Mouse (Mus musculus) MN1 (cell line): ENCODE measurements around the gene Btbd35f30.
"Not testable (repeated sequence)": the region's sequence is repeated elsewhere in the genome, so short reads cannot be mapped to it uniquely, and the experiment has no call there.

ENCODE experiments used
- DNase-seq: peaks from one replicate; pipeline ENCODE4 v3.0.0-alpha.2; 2016; ENCODE audit warnings: low spot score

The Btbd35f30 gene

DNA sequence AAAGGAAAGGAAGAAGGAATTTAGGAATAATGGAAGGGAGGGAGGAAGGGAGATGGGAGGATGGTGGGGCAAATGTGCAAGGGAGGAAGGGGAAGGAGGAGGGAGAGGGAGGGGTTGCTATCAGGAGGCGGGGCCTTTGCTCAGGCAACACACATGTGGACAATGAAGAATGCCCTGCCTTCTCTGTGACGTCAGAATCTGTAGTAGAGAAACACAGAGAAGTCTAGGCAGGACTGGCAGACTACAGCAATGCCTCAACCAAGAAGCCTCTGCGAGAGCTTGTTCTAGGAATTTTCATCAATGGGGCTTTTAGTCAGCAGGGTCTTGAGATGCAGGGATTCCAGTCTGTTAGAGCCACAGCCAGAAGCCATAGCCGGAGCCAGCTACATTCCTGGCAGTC, at the start of gene Btbd35f30:
Gene Btbd35f30, plus strand, starts transcription at position 301 of the 400 bp plus-strand sequence.
- DNase-seq = not testable (repeated sequence)

DNA sequence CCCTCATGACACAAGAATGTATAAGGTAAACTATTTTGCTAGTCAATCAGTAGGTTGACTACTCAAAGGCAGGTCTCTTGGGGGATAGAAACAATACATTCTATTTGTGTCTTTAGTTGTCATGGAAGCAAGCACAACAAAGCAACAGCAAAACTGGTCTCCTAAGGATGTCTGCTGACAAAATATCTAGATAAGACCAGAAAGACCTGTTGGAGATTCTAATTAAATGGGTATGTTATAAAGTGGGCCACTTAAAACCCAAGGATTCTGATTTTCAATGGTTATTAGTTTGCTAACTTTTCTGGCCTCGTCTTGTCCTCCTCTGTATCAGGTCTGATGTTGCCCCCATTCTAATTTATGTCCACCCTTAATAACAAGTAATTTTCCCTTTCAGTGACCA, 47.0 kb downstream of the Btbd35f30 start, which contains the start of gene Gm21789:
Gene Gm21789, plus strand, starts transcription at position 301 of the 400 bp plus-strand sequence.
- not testable (repeated sequence) for DNase-seq
